Mouse (Mus musculus) CH12.LX (cell line): Measurements from ENCODE around the gene Kat7. TPM values are rescaled to one million over a fixed set of nuclear protein-coding genes. Genes with fewer than 3 reads are reported as not detected.

ENCODE experiments used
- DNase-seq: peaks from one replicate; pipeline ENCODE4 v3.0.0-alpha.2; 2013; ENCODE audit errors: extremely low read depth
- H3K27ac ChIP-seq: 2 replicates; pipeline ENCODE4 v1.5.1; 2012; ENCODE audit warnings: low read depth, mild to moderate bottlenecking, control low read depth, moderate library complexity; ENCODE audit not compliant: insufficient read depth
- H3K27me3 ChIP-seq: replicated peaks from 2 replicates; pipeline ENCODE3; 2012; ENCODE audit warnings: inconsistent platforms
- H3K36me3 ChIP-seq, 2 experiments: replicated peaks in 1 of 2; 2 replicates each; pipeline versions ENCODE3 to v1.6.1; 2012; ENCODE audit warnings: inconsistent platforms in 1 of 2, low read length in 1 of 2, mild to moderate bottlenecking in 1 of 2, mixed read lengths in 1 of 2, moderate library complexity in 1 of 2; ENCODE audit not compliant: control insufficient read depth in 1 of 2, insufficient read depth in 1 of 2
- H3K4me1 ChIP-seq, 2 experiments: 2 replicates each; pipeline ENCODE4 v1.6.1; 2012; ENCODE audit warnings: inconsistent platforms in 1 of 2, moderate library complexity in 1 of 2; ENCODE audit not compliant: insufficient read depth in 2 of 2, control insufficient read depth in 1 of 2
- H3K4me2 ChIP-seq: 2 replicates; pipeline ENCODE4 v1.6.1; 2012; ENCODE audit warnings: low read depth, mild to moderate bottlenecking, control low read depth; ENCODE audit not compliant: poor library complexity, insufficient read depth, severe bottlenecking
- H3K4me3 ChIP-seq, 3 experiments: fragments of 150-350 bp in 1 of 3; sonication (generic) in 1 of 3; replicated peaks in 1 of 3; 2 replicates each; pipeline versions ENCODE3 to v1.5.1; 2011 to 2012; ENCODE audit warnings: low read depth in 2 of 3, low read length in 2 of 3, mild to moderate bottlenecking in 2 of 3, moderate library complexity in 2 of 3, control low read depth in 1 of 3, improper control_type of control experiment in 1 of 3, inconsistent platforms in 1 of 3, mixed read lengths in 1 of 3; ENCODE audit not compliant: poor library complexity in 1 of 3
- H3K79me2 ChIP-seq: replicated peaks from 2 replicates; pipeline ENCODE4 v1.6.1; 2012; ENCODE audit warnings: mild to moderate bottlenecking, moderate library complexity; ENCODE audit not compliant: control insufficient read depth, poor library complexity, insufficient read depth, severe bottlenecking; ENCODE audit errors: extremely low read depth
- H3K9ac ChIP-seq: 2 replicates; pipeline ENCODE4 v1.6.1; 2012; ENCODE audit warnings: low read depth, mild to moderate bottlenecking, control low read depth, moderate library complexity; ENCODE audit not compliant: insufficient read depth
- H3K9me3 ChIP-seq: replicated peaks from 2 replicates; pipeline ENCODE3; 2012; ENCODE audit warnings: low read length, inconsistent platforms, mixed read lengths
- CHD1 ChIP-seq: IDR thresholded peaks from 2 replicates; pipeline ENCODE4 v1.6.1; 2012; ENCODE audit warnings: low read depth, low read length, improper control_type of control experiment, inconsistent platforms
- EP300 ChIP-seq: IDR thresholded peaks from 2 replicates; pipeline ENCODE4 v1.6.1; 2011; ENCODE audit warnings: low read length, improper control_type of control experiment
- ETS1 ChIP-seq: conservative IDR thresholded peaks from 2 replicates; pipeline ENCODE4 v1.6.1; 2012; ENCODE audit warnings: low read depth, mild to moderate bottlenecking, inconsistent platforms, low read length, improper control_type of control experiment, moderate library complexity
- IRF4 ChIP-seq: IDR thresholded peaks from 2 replicates; pipeline ENCODE4 v1.6.1; 2014; ENCODE audit warnings: low read depth, mild to moderate bottlenecking, inconsistent platforms, low read length, improper control_type of control experiment
- JUN ChIP-seq: IDR thresholded peaks from 2 replicates; pipeline ENCODE4 v1.6.1; 2011; ENCODE audit warnings: low read depth, mild to moderate bottlenecking, low read length, improper control_type of control experiment, moderate library complexity; ENCODE audit not compliant: insufficient read depth
- KAT2A ChIP-seq: IDR thresholded peaks from 2 replicates; pipeline ENCODE4 v1.6.1; 2012; ENCODE audit warnings: low read length, improper control_type of control experiment, inconsistent platforms; ENCODE audit not compliant: insufficient replicate concordance
- MAFK ChIP-seq: IDR thresholded peaks from 2 replicates; pipeline ENCODE4 v1.6.1; 2011; ENCODE audit warnings: low read length, improper control_type of control experiment; ENCODE audit not compliant: insufficient replicate concordance
- MAX ChIP-seq: IDR thresholded peaks from 2 replicates; pipeline ENCODE4 v1.6.1; 2011; ENCODE audit warnings: low read length, improper control_type of control experiment
- MAZ ChIP-seq: IDR thresholded peaks from 2 replicates; pipeline ENCODE4 v1.6.1; 2012; ENCODE audit warnings: low read depth, mild to moderate bottlenecking, inconsistent platforms, low read length, improper control_type of control experiment, moderate library complexity
- MYC ChIP-seq: IDR thresholded peaks from 2 replicates; pipeline ENCODE4 v1.6.1; 2011; ENCODE audit warnings: low read depth, mild to moderate bottlenecking, improper control_type of control experiment, low read length
- NELFE ChIP-seq: IDR thresholded peaks from 2 replicates; pipeline ENCODE4 v1.6.1; 2011; ENCODE audit warnings: low read depth, low read length, improper control_type of control experiment
- RAD21 ChIP-seq: IDR thresholded peaks from 2 replicates; pipeline ENCODE4 v1.6.1; 2011; ENCODE audit warnings: low read depth, mild to moderate bottlenecking, low read length, improper control_type of control experiment, moderate library complexity
- SIN3A ChIP-seq: IDR thresholded peaks from 2 replicates; pipeline ENCODE4 v1.6.1; 2012; ENCODE audit warnings: low read length, improper control_type of control experiment, inconsistent platforms
- SMC3 ChIP-seq: IDR thresholded peaks from 2 replicates; pipeline ENCODE4 v1.6.1; 2011; ENCODE audit warnings: low read depth, low read length, improper control_type of control experiment
- TBP ChIP-seq: conservative IDR thresholded peaks from 2 replicates; pipeline ENCODE4 v1.6.1; 2011; ENCODE audit warnings: low read depth, low read length, improper control_type of control experiment
- USF1 ChIP-seq: IDR thresholded peaks from 2 replicates; pipeline ENCODE4 v1.6.1; 2014; ENCODE audit warnings: low read depth, mild to moderate bottlenecking, inconsistent platforms, low read length, improper control_type of control experiment
- ZMIZ1 ChIP-seq: IDR thresholded peaks from 2 replicates; pipeline ENCODE4 v1.6.1; 2012; ENCODE audit warnings: low read depth, mild to moderate bottlenecking, inconsistent platforms, low read length, improper control_type of control experiment
- ZNF384 ChIP-seq: IDR thresholded peaks from 2 replicates; pipeline ENCODE4 v1.6.1; 2012; ENCODE audit warnings: low read depth, low read length, improper control_type of control experiment, inconsistent platforms
- dilution Hi-C: fragments of 300-500 bp; cut with MboI; formaldehyde crosslinking; loops from 2 replicates; pipeline ENCODE4 v1.14.3; 2020; ENCODE audit warnings: low sequenced_read_pairs; ENCODE audit not compliant: extremely low pct_unique_long_range_greater_than_20kb, extremely low pct_ligation_motif_present
- in situ Hi-C: fragments of 300-500 bp; cut with MboI; formaldehyde crosslinking; loops from 3 replicates; pipeline ENCODE4 v1.14.3; 2019; ENCODE audit warnings: low sequenced_read_pairs, low pct_ligation_motif_present, low pct_unique_long_range_greater_than_20kb, mixed read lengths
- polyA plus RNA-seq: library from polyadenylated mRNA; unstranded; fragments of >175 nt; gene quantifications from 2 replicates; pipeline ENCODE4 v1.2.1, GENCODE M21; 2012; ENCODE audit warnings: low read depth; ENCODE audit not compliant: insufficient read length
- total RNA-seq, 2 experiments: library from RNA; depleted of rRNA; stranded (reverse); fragments of 300-350 nt in 1 of 2; fragments of >200 nt in 1 of 2; gene quantifications; 2 replicates each; pipeline ENCODE4 v1.2.3; 2012 to 2014

The Kat7 gene
- total and polyA plus RNA-seq, 3 experiments, result 59.5 to 90.2 (median 66.7) TPM

DNA sequence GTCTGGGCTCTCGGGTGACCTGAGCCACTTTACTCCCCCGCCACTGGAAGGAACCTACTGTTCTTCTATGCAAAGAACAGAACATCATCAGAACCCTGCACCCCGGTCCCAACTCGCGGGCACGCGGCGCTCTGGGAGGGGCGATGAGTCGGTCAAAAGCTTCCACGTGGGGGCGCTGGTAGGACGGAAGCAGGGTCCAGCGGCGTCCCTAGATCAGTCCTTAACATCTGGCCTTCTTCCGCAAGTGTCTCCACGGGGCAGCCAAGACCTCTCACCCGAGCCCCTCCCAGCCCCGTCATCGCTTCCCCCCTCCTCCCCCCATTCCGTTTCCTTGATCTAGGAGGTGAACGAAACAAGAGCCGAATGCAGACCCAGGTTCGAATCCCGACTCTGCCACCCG is 51.6 kb downstream of the Kat7 start (continued):
- TF ChIP-seq ZMIZ1, result no peak
- no peak for TF ChIP-seq MAFK
- no peak for TF ChIP-seq ZNF384

DNA sequence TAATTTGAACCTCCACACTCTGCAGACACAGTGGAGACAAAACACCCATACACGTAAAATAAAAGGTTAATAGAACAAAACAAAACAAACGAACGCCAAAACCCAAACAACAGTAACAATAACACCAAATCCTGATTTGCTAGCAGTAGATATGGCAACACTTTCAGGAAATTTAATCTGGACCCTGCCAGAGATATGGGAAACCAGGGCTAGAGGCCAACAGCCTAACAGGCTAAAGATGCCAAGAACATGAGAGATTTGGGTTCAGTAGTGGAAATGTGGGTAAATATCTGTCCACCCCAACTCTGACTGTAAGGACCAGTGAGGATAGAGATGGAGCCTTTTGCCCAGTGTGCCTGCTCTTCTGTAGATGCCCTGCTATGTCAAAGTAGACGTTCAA is 52.1 kb downstream of the Kat7 start:
- Histone ChIP-seq H3K27ac (no peak overlapping the region), H3K4me1 (peaks cover 10 to 24% of the 10 kb centered on the region in 2 experiments), H3K79me2 (no peaks in the 10 kb centered on the region), H3K9me3 (no peaks in the 10 kb centered on the region), H3K9ac (no peak overlapping the region), H3K4me2 (peak overlapping the region; percentile 41), H3K36me3 (no peaks in the 10 kb centered on the region), H3K4me3 (no peak overlapping the region), H3K27me3 (peaks cover 51% of the 10 kb centered on the region)
- dilution Hi-C loops (no loop called here), in situ Hi-C loops (no loop called here)
- TF ChIP-seq ZNF384 (no peak), SMC3 (no peak), USF1 (no peak), MAX (no peak), ETS1 (no peak)
- no peak for DNase-seq

DNA sequence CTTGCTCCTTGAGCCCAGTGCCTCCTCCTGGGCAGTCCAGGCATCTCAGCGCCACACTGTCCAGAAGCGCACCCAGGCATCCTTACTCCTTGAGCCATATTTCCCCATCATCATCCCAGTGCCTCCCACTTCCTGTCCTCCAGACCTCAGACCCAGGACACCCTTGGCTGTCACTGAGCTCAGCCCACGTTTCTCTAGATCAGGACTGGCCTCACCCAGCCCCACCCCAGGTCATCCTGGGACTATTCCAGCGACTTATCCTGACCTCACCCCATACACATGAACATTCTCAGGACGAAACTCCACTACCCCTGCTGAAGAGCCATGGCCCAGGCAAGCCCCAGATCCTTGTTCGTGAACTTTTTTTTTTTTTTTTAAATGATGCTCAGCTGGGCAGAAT is 54.3 kb downstream of the Kat7 start:
- no peak for TF ChIP-seq SIN3A
- TF ChIP-seq MYC, result no peak
- TF ChIP-seq NELFE, result no peak
- 0 out of 2 replicates have a peak, but pooled peaks have one; percentile 6 for TF ChIP-seq ZNF384
- no peak for TF ChIP-seq IRF4
- no peak for DNase-seq
- no peaks in the 10 kb centered on the region for H3K79me2 ChIP-seq
- no peak overlapping the region for H3K4me2 ChIP-seq
- no peaks in the 10 kb centered on the region for H3K9me3 ChIP-seq
- dilution Hi-C loops, result no loop called here
- H3K27ac ChIP-seq, result no peak overlapping the region
- no peak overlapping the region for H3K4me3 ChIP-seq
- no peaks in the 10 kb centered on the region for H3K36me3 ChIP-seq
- no peak overlapping the region for H3K9ac ChIP-seq
- peaks cover under 1 to 15% of the 10 kb centered on the region in 2 experiments for H3K4me1 ChIP-seq
- H3K27me3 ChIP-seq, result peaks cover 70% of the 10 kb centered on the region
- in situ Hi-C loops, result no loop called here

DNA sequence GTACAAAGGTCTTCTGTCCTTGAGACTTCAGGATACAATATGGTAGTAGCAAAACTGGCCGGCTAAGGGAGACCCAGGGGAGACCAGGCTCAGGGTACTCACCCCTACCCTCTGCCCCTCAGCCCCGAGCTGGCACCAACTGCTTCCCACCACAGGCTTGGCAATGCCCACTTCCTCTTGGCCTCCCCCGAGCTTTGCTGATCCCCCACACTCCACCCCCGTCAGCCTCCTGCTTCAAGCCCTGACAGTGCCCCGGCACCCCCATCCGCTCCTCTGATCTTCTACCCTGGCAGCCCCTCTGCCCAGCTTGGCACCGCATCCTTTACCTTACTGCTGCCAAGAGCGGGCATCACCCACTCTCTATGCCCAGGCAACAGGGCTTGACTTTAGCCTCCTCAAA is 55.9 kb downstream of the Kat7 start:
- in situ Hi-C loops (no loop called here), dilution Hi-C loops (no loop called here)

More for the DNA sequence above, 55.9 kb downstream of the Kat7 start:
- no peak for TF ChIP-seq MAX
- no peak for TF ChIP-seq RAD21
- no peak for TF ChIP-seq SMC3
- TF ChIP-seq ZMIZ1, result no peak
- TF ChIP-seq IRF4, result no peak
- TF ChIP-seq MAZ, result no peak
- no peak for TF ChIP-seq ETS1
- no peak for TF ChIP-seq TBP
- TF ChIP-seq KAT2A, result no peak
- no peak for TF ChIP-seq EP300
- TF ChIP-seq JUN, result no peak
- TF ChIP-seq CHD1, result no peak
- no peak for TF ChIP-seq ZNF384
- no peak for TF ChIP-seq NELFE
- Histone ChIP-seq H3K27me3 (peaks cover 86% of the 10 kb centered on the region), H3K4me1 (peaks cover 8 to 9% of the 10 kb centered on the region in 2 experiments), H3K79me2 (no peaks in the 10 kb centered on the region), H3K4me3 (no peak overlapping the region), H3K27ac (no peak overlapping the region), H3K9ac (no peak overlapping the region), H3K4me2 (no peak overlapping the region), H3K9me3 (no peaks in the 10 kb centered on the region), H3K36me3 (no peaks in the 10 kb centered on the region)
- DNase-seq, result no peak
